Mouse (Mus musculus): Measurements from ENCODE around the gene Pars2.

GRCm38 (mm10) chr4:106621428-106621827 lies 29.4 kb upstream of the Pars2 start:
- TF ChIP-seq POLR2A (IDR thresholded peaks at IDR 0.05; ENCODE audit: borderline replicate concordance, low read depth, low read length) (no peak), CTCF (IDR thresholded peaks at IDR 0.05; ENCODE audit: low read depth, low read length) (no peak)

All from bone marrow macrophage, adult 2 months (primary cell).